Mouse (Mus musculus): Measurements from ENCODE around the gene Mfsd2a.
"Not testable (repeated sequence)": the region's sequence is repeated elsewhere in the genome, so short reads cannot be mapped to it uniquely, and the experiment has no call there.

Gene Mfsd2a

DNA sequence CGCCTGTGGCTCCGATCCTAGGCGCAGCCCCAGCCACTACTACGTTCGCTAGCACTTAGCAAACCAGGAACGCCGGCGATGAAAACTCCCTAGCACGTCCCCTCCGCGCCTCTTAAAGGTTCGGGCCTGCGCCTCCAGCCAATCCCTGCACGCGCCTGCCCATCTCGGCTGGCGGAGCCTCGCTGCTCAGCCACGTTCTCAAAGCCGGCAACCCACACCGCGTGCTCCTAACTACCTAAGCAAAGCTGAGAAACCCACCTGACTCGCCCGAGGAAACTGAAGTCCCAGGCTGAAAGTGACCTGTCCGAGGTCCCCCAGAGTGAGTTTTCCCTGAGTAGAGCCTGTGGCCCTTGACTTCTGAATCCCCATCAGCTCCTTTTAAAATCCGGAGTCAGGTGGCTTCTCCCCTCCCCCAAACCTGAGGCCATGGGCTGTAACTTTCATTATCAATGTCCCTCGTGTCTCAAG lies at the start of gene Mfsd2a:
Gene Mfsd2a (minus strand): TSS at position 89 of the 468 bp plus-strand sequence.
- DNase-seq (ENCODE audit: low read depth, low spot score), result no peak

DNA sequence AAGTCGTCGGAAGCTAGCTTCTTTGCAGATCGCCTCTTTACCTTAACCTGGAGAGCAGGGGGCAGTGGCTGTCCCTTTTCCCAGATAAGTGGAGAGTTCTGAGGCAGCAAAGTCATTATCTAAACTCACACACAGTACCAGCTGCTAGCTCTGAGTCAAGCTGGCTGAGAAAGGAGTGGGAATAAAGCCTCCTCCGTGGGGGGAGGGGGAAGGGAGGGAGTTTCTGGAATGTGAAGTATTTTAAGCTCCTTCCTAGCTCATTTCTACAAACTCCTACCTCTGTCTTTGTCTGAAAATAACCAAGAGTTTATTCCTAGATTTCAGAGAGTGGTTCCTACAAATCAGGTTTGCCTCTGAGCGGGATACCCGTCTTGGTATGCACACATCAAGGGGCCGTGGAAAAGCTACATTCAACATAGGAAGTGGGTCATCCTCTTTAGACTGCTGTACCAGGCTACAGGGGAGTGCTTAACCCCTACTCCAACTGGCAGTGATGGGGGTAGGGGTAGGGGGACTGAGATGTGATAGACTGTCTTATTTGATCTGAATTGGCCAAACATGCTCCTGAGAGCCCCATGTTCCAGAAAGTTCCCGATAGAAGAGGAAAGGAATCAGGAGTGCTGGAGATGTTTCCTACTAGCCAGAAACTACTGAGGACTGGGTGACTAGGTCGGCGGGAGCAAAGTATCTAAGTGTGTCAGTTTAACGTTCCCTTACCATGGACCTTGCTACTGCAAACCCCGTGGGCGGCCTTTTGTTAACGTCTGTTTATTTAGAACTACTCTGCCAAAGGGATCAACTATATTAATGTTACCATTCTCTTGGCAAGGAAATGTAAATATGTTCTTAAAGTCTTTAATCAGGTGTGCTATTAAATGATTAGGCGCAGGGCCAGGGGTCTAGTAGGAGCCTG lies 44.3 kb upstream of the Mfsd2a start:
- DNase-seq (ENCODE audit: low read depth, low spot score), result no peak

DNA sequence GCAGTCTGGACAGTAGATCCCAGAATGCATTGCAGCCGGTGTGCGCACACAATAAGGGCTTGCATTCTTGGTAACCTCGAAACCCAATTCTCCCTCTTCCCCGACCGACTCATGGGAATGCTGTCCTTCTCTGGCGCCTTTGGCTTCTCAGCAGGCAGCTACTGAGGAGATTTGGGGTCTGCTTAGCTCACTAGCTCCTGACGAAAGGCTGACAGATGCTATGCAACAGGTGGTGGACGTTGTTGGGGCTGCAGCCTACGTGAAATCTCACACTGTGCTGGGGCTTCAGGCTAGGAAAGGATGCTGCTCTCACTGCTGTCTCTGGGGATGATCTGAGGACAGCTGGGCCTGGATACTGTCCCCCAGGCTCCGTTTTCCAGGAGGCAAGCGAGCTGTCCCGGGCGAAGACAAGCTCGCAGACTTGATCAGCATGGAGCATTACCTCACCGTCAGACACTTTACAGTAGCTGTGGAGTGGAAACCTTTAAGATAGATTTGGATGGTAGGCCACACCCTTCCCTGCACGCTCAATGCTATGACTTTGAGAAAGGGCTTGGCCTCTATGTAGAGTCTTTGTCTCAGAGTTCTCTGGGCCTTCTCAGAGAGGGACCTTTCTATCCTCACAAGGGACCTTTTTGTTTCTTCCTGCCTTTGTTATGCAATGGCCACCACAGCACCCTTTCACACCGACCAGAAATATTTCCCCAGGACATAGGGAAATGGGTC lies 39.8 kb upstream of the Mfsd2a start:
- DNase-seq (ENCODE audit: low read depth, low spot score), result no peak

DNA sequence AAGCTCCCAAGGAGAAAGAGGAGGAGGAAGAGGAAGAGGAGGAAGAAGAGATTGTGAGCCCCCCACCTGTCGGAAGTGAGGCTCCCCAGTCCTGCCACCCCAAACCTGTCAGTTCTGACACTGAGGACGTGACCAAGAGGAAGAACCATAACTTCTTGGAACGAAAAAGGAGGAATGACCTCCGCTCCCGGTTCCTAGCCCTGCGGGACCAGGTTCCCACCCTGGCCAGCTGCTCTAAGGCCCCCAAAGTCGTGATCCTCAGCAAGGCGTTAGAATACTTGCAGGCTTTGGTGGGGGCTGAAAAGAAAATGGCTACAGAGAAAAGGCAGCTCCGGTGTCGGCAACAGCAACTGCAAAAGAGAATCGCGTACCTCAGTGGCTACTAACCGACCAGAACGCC lies 39.1 kb upstream of the Mfsd2a start:
- DNase-seq (ENCODE audit: low read depth, low spot score), result no peak

DNA sequence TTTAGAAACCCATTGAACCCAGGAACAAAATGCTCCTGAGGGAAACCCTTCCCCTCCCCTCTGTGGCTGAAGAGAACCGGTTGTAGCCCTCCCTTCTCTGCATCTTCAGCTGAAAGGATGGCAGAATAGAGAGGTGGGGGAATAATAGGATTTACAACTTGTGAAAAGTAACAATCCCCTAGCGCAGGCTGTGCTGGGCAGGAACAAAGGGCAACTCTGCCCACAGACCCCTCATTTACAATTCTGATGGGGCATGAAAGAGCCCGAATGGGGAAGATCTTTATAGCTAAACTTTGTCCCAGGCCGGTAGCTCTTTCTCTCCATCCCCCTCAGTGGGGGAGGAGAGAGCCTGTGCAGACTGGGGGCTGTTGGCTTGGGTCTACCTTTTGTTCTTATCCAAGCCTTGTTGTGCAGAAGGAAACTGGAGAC lies 38.3 kb upstream of the Mfsd2a start:
- DNase-seq (ENCODE audit: low read depth, low spot score), result no peak

DNA sequence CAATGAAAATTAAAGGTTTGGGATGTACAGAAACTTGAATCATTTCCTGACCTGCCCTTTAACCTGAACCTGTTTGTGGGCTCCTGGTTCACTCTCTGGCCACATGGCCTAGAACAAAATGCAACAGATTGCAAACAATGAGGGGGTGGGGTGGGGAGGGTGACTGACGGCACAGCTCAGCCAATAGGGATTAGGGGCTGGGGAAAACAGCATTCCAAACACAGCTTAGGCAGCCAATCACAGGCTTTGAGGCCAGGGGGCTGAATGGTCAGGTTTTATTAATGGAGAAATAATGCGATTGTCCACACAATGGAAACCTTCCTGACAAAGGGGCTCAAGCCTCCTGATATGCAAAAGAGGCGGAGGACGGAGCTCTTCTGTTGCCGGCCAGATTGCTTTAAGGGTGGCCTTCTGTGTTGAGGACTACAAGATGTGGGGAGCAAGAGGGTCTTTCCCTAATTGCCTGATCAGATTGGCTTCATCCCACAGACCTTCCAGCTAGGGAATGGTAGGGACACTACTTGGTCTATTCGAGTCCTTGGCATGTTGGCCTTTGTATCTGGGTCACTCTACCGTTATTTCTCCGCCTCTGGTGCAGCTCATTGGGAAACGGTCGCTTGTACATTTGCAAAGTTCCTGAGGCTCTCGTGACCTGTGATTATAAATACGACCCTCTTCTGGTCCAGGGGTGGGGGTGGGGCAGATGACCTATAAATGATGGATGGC lies 37.7 kb upstream of the Mfsd2a start:
- no peak for DNase-seq (ENCODE audit: low read depth, low spot score)

DNA sequence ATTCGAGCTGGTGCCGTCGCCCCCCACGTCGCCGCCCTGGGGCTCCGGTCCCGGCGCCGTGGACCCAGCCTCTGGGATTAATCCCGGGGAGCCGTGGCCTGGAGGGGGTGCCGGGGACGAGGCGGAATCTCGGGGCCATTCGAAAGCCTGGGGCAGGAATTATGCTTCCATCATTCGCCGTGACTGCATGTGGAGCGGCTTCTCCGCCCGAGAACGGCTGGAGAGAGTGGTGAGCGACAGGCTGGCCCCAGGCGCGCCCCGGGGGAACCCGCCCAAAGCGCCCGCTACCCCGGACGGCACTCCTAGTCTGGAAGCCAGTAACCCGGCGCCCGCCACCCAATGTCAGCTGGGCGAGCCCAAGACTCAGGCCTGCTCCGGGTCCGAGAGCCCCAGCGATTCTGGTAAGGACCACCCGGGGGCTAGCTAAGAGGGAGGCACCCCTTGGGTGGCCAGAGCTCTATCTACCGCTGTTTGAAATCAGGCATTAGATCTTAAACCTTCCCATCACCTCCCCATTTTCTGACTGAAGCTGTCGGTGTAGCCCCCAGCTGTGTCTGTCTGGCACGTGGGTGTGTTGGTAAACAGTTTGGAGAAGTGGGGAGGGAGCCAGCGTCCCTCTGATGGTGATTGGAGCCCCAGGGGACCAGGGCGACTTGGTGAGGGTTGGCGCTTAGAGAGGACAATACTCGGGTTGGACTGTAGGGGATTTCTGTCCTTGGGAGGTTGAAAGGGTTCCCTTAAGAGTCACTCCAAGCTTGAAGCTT lies 35.8 kb upstream of the Mfsd2a start:
- no peak for DNase-seq (ENCODE audit: low read depth, low spot score)

DNA sequence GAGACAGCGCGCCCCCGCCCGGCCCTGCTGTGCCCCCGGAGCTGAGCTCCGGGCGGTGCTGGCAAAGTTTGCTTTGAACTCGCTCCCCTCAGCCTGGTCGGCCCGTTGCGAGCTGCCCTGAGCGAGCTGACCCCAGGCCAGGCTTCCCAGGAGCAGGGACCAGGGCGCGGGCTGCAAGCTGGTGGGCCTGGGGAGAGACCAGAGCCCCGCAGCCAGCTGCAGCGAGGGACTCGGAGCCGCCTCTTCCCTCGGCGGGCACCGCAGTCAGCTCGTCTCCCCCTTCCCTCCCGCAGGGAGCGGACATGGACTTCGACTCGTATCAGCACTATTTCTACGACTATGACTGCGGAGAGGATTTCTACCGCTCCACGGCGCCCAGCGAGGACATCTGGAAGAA lies 35.2 kb upstream of the Mfsd2a start:
- DNase-seq (ENCODE audit: low read depth, low spot score), result no peak

DNA sequence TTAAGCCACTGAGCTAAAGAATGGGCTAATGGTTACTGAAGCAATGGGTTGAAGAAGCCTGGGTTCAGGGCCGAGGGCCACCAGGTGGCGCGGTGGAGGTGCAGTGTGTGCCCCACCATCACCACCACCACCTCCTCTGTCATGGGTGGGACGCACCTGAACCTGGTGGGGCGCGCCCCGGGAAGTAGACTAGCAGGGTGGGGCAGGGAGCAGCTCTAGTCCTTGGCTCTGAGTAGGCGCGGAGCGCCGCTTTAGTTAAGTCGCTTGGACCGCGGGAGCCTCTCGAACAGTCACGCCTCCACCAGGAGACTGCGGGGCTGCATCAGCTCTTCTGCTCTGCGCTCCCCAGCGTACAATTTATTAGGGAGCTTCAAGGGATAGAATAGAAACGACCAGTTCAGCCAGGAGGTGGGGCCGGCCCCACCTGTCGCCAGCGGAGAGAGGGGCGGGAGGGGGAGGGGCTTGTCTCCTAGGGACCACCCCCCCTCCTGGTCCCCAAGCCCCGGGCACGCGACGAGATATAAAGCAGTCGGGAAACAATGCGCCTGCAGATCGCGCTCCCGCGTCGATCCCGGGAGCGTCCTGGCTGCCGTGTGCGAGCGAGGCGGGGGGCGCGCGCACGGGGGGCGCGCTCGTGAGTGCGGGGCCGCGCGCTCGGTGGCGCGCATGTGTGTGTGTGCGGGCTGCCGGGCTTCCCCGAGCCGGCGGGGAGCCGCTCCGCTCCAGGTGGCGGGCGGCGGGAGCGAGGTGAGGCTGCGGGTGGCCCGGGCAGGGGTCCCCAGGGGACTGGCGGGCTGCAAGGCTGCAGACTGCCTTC lies 34.6 kb upstream of the Mfsd2a start, which contains the start of gene Mycl:
Gene Mycl (plus strand): TSS at position 249 of the 817 bp plus-strand sequence.
- DNase-seq (ENCODE audit: low read depth, low spot score), result peak; percentile 88

DNA sequence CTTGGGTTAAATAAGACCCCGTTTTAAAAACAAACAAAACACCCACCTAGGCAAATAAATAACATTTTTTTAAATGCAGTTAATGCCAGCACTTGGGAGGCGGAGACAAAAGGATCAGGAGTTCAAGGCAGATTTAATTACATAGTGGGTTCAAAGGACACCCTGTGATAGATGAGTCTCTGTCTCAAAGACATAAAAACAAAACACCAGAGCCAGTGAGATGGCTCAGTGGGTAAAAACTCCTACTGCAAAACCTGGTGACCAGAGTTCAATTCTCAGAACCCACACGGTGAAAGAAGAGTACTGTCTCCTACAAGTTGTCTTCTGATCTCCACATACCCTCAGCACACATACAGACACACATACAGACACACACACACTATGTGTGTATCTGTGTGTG lies 31.3 kb upstream of the Mfsd2a start:
- DNase-seq (ENCODE audit: low read depth, low spot score), result no peak

DNA sequence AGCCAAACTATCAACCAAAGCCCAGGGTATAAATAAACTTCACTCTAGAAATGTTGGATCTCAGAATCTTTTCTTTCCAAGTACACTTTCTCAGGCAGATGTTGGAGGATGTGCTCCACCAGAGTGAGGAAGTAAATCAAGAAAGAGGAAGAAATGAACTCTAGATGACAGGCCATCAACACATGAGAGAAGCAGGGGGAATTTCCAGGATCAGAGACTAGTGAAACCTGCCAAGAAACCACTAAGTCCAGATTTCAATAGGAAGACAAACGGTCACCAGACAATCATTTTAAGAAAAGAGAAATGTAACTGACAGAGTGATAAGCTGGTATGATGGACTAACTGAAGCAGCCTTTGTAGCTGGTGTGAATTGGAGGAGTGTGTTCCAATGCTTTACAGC lies 30.2 kb upstream of the Mfsd2a start:
- DNase-seq (ENCODE audit: low read depth, low spot score), result no peak

DNA sequence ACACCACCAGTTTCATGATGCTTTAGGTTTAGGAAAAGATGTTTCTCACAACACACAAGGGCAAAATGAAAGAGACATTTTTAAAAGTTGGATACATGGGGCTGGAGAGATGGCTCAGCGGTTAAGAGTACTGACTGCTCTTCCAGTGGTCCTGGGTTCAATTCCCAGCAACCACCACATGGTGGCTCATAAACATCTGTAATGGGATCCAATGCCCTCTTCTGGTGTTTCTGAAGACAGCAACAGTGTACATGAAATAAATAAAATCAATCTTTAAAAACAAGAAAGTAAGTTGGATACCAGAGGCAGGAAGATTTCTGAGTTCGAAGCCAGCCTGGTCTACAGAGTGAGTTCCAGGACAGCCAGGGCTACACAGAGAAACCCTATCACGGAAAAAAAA lies 27.0 kb upstream of the Mfsd2a start:
- DNase-seq (ENCODE audit: low read depth, low spot score), result not testable (repeated sequence)

DNA sequence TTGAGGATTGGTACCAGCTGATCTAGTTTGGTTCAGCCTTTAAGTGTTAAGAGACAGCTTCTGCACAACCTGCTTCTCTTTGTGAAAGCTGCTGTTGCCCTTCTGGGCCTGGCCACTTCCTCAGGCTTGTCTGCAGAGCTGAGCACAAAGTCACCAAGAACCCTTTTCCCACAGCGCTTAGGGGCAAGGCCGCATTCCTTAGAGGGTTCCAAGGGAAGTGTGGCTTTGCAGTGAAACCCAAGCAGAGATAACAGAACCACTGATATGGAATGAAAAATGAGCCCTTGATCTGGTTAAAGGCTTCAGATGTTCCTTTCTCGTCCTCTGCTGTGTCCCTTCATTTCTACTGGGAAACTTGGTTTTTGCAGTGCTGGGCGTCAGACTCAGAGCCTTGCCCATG lies 26.4 kb upstream of the Mfsd2a start:
- no peak for DNase-seq (ENCODE audit: low read depth, low spot score)

DNA sequence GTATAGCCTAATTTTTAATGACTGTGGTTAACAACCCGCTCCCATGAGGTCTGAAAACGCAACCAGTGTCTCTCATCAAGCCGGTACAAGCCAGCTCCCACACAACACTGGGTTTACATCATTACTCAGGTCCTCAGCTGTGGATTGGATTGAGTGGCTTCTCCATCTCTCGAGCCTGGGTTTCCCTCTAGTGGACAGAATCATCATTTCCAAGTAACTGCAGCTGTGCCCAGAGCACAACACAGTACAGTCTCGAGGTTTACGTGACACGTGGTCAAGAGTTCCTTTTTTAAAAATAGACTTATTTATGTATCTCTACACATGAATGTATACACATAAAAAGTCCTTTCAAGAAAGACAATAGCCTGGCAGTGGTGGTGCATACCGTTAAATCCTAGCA lies 24.1 kb upstream of the Mfsd2a start:
- DNase-seq (ENCODE audit: low read depth, low spot score), result no peak

DNA sequence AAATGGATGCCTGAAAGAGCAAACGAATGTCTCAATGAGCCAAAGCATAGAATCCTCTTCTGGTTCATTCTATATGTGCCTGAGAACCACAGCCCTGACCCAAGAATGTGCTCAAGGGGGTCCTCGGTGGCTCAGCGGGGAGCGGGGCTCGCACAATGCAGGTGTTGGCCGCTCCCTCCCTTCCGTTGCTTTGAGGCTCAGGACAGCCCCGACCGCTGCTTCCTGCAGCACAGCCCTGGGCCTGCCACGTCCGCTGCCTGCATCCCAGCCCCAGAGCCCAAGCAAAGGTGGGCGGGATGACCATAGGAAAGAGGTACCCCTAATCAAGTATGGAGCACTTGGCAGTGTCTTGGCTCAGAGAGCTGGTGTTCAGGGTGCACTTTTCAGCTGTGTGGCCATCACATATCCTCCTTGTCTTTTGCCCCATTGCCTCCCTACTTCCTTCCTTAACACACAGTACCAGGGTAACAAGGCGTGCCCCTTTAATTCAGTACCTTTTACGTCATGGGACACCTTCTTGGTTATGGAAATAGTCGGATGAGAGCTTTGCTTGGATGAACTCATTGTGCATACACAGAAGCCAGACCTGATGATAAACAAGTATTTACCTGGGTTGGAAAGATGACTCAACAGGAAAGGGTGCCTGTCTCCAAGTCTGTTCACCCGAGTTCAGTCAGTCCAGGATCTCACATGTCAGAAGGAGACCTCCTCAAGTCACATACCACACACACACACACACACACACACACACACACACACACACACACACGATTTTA lies 22.7 kb upstream of the Mfsd2a start:
- no peak for DNase-seq (ENCODE audit: low read depth, low spot score)

DNA sequence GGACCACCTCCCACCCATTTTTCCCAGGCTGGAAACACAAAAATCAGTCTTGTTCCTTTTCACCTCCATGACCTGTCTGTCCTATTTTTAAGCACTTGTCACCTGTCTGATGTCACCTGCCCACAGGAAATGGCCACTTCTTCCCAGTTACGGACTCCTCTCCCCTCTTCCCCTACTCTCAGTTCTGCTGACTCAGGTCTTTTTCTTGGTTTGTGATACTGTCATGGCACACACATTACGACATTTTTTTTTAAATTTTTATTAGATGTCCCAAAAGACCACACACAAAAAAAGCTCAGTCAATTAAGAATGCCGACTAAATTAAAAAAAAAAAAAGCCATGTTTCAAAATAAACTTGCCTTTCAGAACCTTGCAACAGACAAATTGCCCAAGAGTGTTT lies 21.5 kb upstream of the Mfsd2a start:
- DNase-seq (ENCODE audit: low read depth, low spot score), result no peak

DNA sequence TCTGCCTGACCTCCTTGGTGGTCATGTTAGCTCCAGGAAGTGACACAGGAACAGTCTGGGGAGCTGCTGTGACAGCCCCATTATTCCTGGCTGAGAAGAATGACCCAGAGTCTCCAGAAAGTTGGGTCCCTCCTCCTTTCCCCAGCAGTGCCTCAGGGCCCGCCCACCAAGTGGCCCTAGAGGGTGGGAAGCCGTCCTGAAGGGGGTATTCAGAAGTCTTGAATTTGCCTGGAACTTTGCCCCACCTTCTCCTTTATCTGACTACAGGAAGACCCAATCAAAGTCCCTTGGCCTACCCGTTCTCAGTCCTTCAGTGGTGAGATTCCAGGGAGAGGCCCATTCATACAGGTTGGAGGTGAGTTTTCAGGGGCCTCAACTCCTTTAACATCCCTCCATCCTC lies 20.9 kb upstream of the Mfsd2a start:
- DNase-seq (ENCODE audit: low read depth, low spot score), result no peak

DNA sequence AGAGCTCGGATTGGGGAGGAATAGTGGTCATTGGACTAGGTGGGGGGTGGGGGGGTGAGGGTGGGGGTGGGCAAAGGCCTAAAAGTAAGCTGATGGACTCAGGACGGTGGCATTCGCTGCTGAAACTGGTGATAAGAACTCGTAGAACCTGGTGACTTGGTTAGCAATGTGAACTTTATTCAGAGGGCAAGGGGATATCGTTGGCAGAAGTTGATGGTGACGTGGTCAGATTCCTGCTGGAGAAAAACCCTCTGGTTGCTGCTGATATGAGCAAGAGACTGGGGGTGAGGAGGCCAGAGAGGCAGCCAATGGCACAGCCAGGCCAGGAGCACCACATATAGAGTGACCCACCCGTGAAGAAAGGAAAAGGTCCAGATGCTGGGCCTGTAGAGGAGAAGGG lies 20.2 kb upstream of the Mfsd2a start:
- DNase-seq (ENCODE audit: low read depth, low spot score), result no peak

DNA sequence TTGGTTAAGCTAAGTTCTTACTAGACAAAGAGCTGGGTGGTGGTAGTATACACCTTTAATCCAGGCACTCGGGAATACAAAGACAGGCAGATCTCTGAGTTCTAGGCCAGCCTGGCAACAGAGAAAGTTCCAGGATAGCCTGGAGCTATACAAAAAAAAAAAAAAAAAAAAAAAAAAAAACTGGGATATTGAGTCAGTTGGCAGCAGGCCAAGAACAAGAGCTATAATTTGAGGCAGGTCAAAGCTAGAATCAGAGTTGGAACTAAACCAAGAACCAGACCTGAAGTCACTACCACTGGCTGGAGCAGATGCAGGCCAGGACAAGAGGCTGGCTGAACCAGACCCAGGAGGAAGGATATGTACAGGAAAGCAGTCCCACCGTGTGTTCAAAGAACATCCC lies 19.7 kb upstream of the Mfsd2a start:
- DNase-seq (ENCODE audit: low read depth, low spot score), result no peak

DNA sequence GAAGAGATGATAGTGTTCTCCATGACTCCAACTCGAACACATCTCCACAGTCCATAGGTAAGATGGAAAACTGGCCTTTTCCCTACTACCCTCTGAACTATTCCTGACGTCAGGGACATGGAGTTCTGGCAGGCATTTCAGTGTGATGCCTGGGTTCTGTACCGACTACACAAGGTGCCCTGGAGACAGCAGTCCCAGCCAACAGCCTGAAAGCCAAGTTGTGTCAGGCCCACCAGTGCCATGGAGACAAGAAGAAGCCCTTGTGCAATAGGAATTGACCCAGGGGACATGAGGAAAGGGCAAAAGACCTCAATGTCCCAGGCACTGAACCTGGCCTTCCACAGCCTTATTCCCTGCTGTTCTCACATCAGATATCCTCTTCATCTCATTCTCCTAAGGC lies 18.8 kb upstream of the Mfsd2a start:
- DNase-seq (ENCODE audit: low read depth, low spot score), result no peak

Data from brain, embryonic 18.5 days (tissue).